Mouse (Mus musculus): ENCODE data around the gene Drc3. TPM values are rescaled to one million over a fixed set of nuclear protein-coding genes. Genes with fewer than 3 reads are reported as not detected.

The Drc3 gene
- polyA plus RNA-seq, 1 experiment: 0.33 TPM

DNA sequence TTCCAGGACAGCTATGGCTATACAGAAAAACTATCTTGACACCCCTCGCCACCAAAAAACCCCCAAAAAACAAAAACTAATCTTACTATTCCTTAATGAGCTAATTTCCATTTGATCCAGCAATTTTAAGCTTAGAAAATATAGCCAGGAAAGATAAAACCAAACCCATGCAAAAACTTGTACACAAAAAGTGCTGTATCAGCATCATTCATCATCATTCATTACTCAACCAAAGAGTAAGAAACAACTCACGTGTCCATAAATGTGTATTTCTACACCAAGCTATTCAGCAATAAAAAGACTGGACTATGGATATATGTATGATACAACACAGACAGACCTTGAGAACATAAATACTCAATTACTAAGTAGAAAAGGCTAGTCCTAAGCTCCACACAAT, 59.8 kb downstream of the Drc3 start:
- Histone ChIP-seq H3K4me1 (ENCODE audit: control insufficient read depth, insufficient read depth, insufficient read length, low read length) (peaks cover 2% of the 10 kb centered on the region; the same call in 1 of the 2 replicates), H3K36me3 (ENCODE audit: control insufficient read depth, insufficient read depth, low read length) (peaks cover 13% of the 10 kb centered on the region), H3K27ac (ENCODE audit: insufficient read depth, low read depth, low read length) (no peak overlapping the region), H3K27me3 (ENCODE audit: control insufficient read depth, insufficient read depth, low read length) (no peaks in the 10 kb centered on the region), H3K4me3 (ENCODE audit: low read depth, low read length) (no peak overlapping the region)
- 85% methylated on average over 2 of the region's 2 CpGs for WGBS
- TF ChIP-seq CTCF (IDR thresholded peaks at IDR 0.05; ENCODE audit: extremely low read depth, insufficient read length, insufficient replicate concordance, low read depth, low read length): no peak
- TF ChIP-seq POLR2A (IDR thresholded peaks at IDR 0.05; ENCODE audit: low read depth, low read length): no peak

- TF ChIP-seq CTCF (IDR thresholded peaks at IDR 0.05; ENCODE audit: extremely low read depth, insufficient read length, insufficient replicate concordance, low read depth, low read length) (no peak), POLR2A (IDR thresholded peaks at IDR 0.05; ENCODE audit: low read depth, low read length) (no peak)
- 1% methylated on average over 21 of the region's 21 CpGs for WGBS
- Histone ChIP-seq H3K4me3 (ENCODE audit: low read depth, low read length) (peak overlapping the region; percentile 78), H3K4me1 (ENCODE audit: control insufficient read depth, insufficient read depth, insufficient read length, low read length) (peaks cover 2% of the 10 kb centered on the region; the same call in 1 of the 2 replicates), H3K27ac (ENCODE audit: insufficient read depth, low read depth, low read length) (peak overlapping the region; percentile 31; the same call in 1 of the 2 replicates), H3K27me3 (ENCODE audit: control insufficient read depth, insufficient read depth, low read length) (no peaks in the 10 kb centered on the region), H3K36me3 (ENCODE audit: control insufficient read depth, insufficient read depth, low read length) (no peaks in the 10 kb centered on the region)
These were observed 63.4 kb downstream of the Drc3 start for GRCm38 (mm10) chr11:60416590-60416962.

DNA sequence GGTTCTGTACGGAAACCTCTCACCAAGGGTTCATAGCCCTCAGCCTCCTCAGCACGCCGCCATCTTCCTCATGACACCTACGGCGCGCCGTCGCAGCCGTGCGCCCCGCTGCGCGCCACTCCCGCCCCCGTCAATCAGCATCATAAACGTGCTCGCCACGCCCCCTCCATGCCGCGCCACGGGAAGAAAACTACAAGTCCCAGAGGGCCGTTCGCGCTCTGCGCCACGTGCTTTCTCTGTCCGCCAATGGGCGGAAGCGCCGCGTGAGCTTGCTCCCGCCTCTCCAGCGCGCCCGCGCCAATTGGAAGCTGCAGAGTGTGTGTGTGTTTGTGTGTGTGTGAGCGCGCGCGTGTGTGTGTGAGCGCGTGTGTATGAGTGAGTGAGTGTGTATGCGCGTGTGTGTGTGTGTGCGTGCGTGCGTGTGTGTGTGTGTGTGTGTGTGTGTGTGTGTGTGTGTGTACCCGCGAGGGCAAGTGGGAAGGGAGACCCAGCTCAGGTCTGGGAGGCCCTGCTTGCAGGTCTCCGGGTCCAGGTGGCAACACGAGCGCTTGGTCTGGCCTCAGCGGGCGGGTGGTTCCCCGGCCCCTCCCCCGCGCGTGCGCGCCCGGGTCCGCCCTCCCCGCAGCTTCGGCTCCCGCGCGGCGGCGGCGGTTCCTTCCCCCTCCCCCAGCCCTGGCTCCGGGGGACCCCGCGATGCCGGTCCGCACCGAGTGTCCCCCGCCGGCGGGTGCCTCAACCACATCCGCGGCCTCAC, 64.0 kb downstream of the Drc3 start, which contains the start of gene Gid4:
Gene Gid4, plus strand, starts transcription at position 183 of the 754 bp plus-strand sequence.
- Histone ChIP-seq H3K4me3 (ENCODE audit: low read depth, low read length) (peak within 1 kb of the TSS; percentile 84), H3K4me1 (ENCODE audit: control insufficient read depth, insufficient read depth, insufficient read length, low read length) (peaks cover 2% of the 10 kb centered on the region; the same call in 1 of the 2 replicates), H3K27ac (ENCODE audit: insufficient read depth, low read depth, low read length) (peak within 1 kb of the TSS; percentile 77), H3K27me3 (ENCODE audit: control insufficient read depth, insufficient read depth, low read length) (no peaks in the 10 kb centered on the region), H3K36me3 (ENCODE audit: control insufficient read depth, insufficient read depth, low read length) (no peaks in the 10 kb centered on the region)
- WGBS: under 1% methylated on average over 78 of the region's 81 CpGs
- TF ChIP-seq POLR2A (IDR thresholded peaks at IDR 0.05; ENCODE audit: low read depth, low read length) (peak; percentile 46; the same call in 1 of the 2 replicates), CTCF (IDR thresholded peaks at IDR 0.05; ENCODE audit: extremely low read depth, insufficient read length, insufficient replicate concordance, low read depth, low read length) (no peak)

DNA sequence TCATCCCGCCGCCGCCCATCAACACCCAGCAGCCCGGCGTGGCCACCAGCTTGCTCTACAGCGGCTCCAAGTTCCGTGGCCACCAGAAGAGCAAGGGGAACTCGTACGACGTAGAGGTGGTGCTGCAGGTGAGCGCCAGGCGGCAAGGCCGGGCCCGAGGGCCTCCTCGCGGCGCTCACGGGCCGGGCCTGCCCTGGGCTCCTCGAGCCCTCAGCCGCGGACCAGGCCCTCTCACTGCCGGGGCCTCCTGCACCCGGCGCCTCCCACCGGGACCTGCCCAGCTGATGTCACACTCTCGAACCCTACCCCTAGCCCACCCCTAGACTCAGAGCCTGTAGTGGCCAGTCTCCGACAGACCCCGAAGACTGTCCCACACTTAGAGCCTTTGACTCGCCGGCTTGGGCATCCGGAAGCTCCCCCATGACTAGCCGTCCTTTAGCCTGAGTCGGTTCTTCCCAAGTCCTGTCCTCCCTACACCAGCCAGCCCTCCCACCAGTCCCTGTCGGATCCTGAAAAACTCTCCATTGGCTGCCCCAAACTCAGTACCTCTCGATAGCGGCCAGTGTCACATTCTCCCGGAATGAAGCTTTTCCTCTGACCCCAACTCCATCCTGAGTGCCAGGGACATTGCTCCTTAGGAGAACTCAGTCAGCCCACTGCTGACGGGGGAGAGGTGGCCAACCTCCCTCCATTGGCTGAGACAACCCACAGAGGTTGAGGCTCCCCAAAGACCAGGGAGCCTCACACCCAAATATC, 64.8 kb downstream of the Drc3 start, which contains the start of gene Atpaf2:
Gene Atpaf2, minus strand, starts transcription at position 741 of the 756 bp plus-strand sequence.
- Histone ChIP-seq H3K4me1 (ENCODE audit: control insufficient read depth, insufficient read depth, insufficient read length, low read length) (peaks cover 2% of the 10 kb centered on the region; the same call in 1 of the 2 replicates), H3K27ac (ENCODE audit: insufficient read depth, low read depth, low read length) (peak within 1 kb of the TSS; percentile 77), H3K4me3 (ENCODE audit: low read depth, low read length) (peak within 1 kb of the TSS; percentile 84), H3K27me3 (ENCODE audit: control insufficient read depth, insufficient read depth, low read length) (no peaks in the 10 kb centered on the region), H3K36me3 (ENCODE audit: control insufficient read depth, insufficient read depth, low read length) (no peaks in the 10 kb centered on the region)
- under 1% methylated on average over 39 of the region's 39 CpGs for WGBS
- TF ChIP-seq CTCF (IDR thresholded peaks at IDR 0.05; ENCODE audit: extremely low read depth, insufficient read length, insufficient replicate concordance, low read depth, low read length): no peak
- TF ChIP-seq POLR2A (IDR thresholded peaks at IDR 0.05; ENCODE audit: low read depth, low read length): no peak

DNA sequence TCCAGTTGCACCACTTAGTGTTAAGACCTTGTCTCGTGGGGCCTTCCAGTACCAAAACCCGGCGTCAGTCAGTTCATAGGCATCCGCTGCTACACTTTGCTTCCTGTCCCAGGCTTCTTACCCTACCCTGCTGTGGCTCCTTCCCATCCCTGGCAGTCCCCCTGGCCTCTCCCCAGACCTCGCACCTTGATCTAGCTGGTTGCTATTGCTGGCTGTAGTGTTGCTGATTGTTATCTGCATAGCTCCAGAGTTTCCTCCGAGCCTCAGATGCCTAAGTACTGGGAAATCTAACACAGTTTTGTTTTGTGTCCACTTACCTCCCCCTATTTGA, 65.3 kb downstream of the Drc3 start:
- peak overlapping the region; percentile 77 for H3K27ac ChIP-seq (ENCODE audit: insufficient read depth, low read depth, low read length)
- peak overlapping the region; percentile 84 for H3K4me3 ChIP-seq (ENCODE audit: low read depth, low read length)
- H3K4me1 ChIP-seq (ENCODE audit: control insufficient read depth, insufficient read depth, insufficient read length, low read length): peaks cover 3% of the 10 kb centered on the region; the same call in 1 of the 2 replicates
- H3K27me3 ChIP-seq (ENCODE audit: control insufficient read depth, insufficient read depth, low read length): no peaks in the 10 kb centered on the region
- H3K36me3 ChIP-seq (ENCODE audit: control insufficient read depth, insufficient read depth, low read length): no peaks in the 10 kb centered on the region
- TF ChIP-seq CTCF (IDR thresholded peaks at IDR 0.05; ENCODE audit: extremely low read depth, insufficient read length, insufficient replicate concordance, low read depth, low read length) (no peak), POLR2A (IDR thresholded peaks at IDR 0.05; ENCODE audit: low read depth, low read length) (no peak)
- WGBS: 4% methylated on average over 6 of the region's 6 CpGs

DNA sequence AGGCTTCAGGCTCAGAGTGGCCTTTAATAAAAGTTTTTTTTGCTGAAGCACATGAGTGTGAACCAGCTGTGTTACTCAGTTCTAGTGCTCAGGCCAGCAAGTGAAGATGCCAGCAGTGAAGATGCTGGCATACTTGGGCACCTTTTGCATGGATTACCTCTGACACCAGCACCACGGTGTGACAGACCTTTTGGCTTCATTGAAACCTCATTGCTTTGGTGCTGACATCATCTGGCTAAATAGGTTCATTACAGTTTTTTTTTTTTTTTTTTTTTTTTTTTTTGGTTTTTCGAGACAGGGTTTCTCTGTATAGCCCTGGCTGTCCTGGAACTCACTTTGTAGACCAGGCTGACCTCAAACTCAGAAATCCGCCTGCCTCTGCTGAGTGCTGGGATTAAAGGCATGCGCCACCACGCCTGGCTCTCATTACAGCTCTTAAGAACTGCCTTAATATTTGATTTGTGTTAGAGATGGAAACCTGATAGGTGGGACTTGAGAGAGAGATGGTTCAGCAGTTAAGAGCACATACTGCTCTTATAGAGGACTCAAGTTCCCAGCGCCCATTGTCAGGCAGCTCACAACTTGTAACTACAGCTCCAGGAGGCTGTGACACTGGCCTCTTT, 69.0 kb downstream of the Drc3 start:
- WGBS: 65% methylated on average over 6 of the region's 6 CpGs
- TF ChIP-seq POLR2A (IDR thresholded peaks at IDR 0.05; ENCODE audit: low read depth, low read length) (no peak), CTCF (IDR thresholded peaks at IDR 0.05; ENCODE audit: extremely low read depth, insufficient read length, insufficient replicate concordance, low read depth, low read length) (no peak)
- H3K36me3 ChIP-seq (ENCODE audit: control insufficient read depth, insufficient read depth, low read length): peaks cover 2% of the 10 kb centered on the region; the same call in 1 of the 2 replicates
- H3K4me1 ChIP-seq (ENCODE audit: control insufficient read depth, insufficient read depth, insufficient read length, low read length): peaks cover 6% of the 10 kb centered on the region; the same call in 1 of the 2 replicates
- no peaks in the 10 kb centered on the region for H3K27me3 ChIP-seq (ENCODE audit: control insufficient read depth, insufficient read depth, low read length)
- no peak overlapping the region for H3K4me3 ChIP-seq (ENCODE audit: low read depth, low read length)
- no peak overlapping the region for H3K27ac ChIP-seq (ENCODE audit: insufficient read depth, low read depth, low read length)

Data from small intestine, adult 2 months (tissue).